Mouse (Mus musculus) yolk sac, embryonic 10.5 days (tissue): ENCODE results near the gene Sqor.

ENCODE experiments used
- DNase-seq: peaks from one replicate; pipeline ENCODE4 v3.0.0-alpha.2; 2017; ENCODE audit warnings: low spot score

Sqor gene

DNA sequence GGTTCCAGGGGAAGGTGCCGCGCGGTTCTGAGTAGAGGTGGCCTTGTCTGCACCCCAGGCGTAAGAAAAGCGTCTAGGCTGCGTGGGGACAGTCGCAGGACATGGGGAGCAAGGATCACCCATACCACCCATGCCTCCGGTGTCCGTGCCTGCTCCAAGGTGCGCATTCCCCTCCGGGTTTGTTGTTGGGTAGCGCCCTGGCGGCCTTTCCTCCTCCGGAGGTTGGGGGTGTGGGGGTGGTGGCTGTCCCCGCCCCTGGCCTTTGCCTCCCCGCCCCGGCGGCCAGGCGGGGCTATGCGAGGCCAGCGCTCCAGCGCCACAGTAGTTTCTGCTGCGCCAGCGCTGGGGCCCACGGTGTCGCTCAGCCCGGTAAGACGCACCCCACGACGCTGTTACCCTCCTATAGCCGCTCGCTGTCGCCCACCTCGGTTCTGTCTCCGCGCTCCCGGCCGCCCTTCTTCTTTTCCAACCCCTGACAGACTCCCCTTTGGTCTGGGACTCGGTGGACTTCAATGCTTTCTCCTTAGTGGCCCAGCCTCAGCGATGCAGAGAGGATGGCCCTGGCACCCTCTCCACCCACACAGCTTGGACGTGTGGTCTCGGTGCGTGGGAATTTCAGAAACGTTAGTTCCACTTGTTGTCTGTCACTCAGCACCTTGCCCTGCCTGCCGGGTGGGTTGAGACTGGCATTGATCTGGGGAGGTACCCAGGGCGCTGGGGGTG is at the start of gene Sqor:
Gene Sqor (plus strand): TSS at position 167 of the 723 bp plus-strand sequence.
- DNase-seq, result peak; percentile 61

DNA sequence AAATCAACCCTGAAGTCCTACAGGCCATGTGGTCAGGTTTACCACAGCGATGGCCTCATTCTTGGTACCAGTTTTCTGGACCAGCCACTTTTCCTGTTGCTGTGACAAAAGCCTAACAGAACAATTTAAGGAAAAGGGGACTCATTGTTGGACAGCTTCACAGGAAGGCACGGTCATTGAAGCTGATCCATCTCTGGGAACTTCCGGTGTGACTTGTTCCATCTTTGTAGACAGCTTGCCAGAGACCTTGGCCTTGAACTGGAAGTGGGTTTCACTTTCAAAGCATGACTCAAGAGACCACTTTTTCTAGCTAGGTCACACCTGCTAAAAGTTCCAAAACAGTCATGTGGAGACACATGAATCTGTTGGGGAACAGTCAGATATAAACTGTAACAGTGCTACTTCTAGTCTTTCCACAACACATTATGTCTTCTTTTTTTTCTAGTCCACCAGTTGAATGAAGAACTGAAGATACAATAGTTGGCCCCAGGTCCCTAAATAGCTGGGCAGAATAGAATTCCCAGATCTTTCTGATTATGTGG is 48.7 kb upstream of the Sqor start:
- no peak for DNase-seq

- no peak for DNase-seq
Measured at GRCm38 (mm10) chr2:122719232-122719631, 45.8 kb upstream of the Sqor start.

- DNase-seq, result no peak
Measured at GRCm38 (mm10) chr2:122720564-122720963, 44.5 kb upstream of the Sqor start.

GRCm38 (mm10) chr2:122725604-122726003 is 39.4 kb upstream of the Sqor start:
- DNase-seq, result peak; percentile 10

DNA sequence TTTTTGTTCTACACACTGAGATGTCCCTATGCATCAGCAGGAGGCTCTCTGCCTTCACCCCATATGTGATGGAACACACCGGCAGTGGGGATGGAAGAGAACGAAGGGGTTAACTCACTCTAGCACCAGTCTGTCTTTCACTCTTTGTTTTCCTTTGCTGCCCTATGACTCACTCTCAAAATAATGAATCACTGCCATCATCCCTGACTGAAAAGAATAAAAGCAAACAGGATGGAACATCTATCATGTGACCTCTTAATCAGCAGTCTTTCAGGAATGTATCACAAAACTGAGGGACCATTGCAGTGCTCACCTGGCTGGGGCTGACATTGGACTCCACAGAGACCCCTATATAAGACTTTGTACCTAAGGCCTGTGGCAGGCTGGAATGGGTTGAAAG is 33.6 kb upstream of the Sqor start:
- DNase-seq, result no peak

DNA sequence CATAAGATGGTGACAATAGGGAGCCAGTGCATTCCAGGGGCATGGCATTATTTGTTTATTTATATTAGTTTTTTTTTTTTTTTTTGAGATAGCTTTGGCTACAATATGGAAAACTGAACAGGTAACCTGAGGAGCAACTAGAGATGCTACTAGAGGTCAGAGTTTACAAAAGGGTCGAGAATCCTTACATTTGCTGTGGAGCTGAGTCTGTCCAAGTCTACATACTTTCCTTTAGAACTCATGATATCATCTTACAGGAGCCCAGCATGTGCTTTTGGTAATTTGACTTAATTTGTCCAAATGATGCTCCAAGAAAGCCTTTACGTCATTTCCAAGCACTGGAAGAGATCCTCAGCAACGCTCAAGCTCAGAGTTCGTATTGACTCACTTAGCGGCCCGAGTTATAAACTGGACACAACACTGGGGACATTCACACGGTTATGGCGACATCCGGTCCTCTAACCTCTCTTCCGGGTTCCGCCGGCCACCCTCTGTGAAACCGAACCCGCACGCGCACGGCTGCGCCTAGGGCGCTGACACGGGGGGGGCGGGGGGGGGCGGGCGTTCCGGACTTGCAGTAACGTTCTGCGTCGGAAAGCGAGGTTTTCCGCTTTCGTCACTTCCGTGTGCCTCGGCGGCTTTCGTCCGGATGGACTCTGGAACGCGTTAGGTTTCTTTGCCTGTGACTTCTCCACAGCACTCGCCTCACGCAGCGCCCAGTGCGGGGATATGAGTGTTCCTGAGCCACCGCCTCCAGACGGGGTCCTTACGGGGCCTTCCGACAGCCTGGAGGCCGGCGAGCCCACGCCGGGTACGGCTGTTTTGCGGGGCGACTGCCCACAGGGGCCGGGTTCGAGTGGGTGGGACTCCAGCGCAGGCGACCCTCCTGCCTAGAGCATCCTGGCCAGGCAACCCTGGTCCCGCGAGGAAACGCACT is 26.9 kb upstream of the Sqor start, which contains the start of gene Bloc1s6:
Gene Bloc1s6 (plus strand): TSS at position 610 of the 937 bp plus-strand sequence.
- DNase-seq, result peak; percentile 90

DNA sequence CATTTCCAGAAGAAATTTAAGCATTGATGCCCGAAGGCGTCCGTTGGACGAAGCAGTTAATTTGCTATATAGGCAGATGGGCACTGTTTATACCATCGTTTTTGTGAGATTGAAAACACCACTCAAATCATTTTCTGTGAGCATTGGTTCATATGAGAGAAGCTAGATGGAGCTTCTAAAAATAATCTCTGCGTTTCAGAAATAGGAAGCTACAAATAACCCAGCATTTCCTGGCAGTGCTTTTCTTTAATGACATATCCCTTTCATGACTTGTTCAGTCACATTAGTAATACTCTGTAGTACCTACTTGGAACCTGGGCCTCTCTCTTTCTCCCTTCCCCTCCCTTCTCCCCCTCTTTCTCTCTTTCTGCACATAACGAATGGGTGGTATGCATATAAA is 26.0 kb upstream of the Sqor start:
- DNase-seq, result no peak

DNA sequence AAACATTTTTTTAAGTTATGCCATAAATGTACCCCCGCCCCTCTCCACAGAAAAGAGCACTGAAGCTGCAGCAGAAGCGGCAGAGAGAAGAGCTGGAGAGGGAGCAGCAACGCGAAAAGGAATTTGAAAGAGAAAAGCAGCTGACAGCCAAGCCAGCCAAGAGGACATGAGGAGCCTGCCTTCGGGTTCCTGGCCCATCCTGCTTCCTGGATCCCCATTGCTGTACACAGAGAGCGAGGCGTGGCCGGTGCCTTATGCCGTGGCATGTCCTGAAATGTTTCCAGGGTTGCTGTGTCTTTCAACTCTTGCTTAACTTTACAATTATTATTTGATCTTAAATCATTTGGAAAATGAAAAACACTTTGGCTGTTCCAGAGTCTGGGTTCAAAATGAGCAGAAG is 18.6 kb upstream of the Sqor start:
- no peak for DNase-seq

GRCm38 (mm10) chr2:122753739-122754343 is 11.2 kb upstream of the Sqor start:
- DNase-seq, result peak; percentile 40

DNA sequence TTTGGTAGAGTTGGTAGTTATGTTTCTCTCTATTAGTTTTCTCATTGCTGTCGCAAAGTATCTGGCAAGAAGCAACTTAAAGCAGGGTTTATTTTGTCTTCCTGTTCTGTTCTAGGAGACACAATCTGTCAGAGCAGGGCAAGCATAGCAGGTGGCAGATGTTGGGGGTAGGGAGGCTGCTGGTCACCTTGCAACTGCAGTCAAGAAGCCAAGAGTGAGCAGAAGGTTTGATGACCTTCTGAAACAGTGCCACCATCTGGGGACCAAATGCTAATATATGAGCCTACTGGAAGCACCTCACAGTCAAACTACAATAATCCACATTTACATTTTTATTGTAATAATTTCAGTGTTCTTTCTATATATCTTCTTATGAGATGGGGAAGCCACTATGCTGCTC is 5.2 kb upstream of the Sqor start:
- no peak for DNase-seq

- no peak for DNase-seq
Measured at GRCm38 (mm10) chr2:122762991-122763390, 2.0 kb upstream of the Sqor start.

DNA sequence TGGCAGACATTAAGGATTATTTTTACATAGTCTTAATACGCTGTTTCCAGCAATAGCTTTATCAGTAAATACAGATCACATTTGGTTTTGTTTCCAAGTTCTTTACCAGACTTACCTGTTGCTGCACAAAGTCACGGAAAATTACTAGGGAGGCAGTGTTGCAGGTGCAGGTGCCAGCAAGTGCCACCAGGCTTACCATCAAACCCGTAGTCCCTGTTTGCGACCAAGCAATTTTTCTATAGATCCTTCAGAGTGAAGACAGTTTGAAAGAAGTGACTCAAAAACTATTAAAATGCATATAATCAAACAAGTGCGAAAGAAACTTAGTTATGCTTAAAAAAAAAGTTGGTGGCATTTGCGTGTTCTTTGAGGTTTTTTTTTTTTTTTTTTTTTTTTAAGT is 511 bp upstream of the Sqor start:
- no peak for DNase-seq

DNA sequence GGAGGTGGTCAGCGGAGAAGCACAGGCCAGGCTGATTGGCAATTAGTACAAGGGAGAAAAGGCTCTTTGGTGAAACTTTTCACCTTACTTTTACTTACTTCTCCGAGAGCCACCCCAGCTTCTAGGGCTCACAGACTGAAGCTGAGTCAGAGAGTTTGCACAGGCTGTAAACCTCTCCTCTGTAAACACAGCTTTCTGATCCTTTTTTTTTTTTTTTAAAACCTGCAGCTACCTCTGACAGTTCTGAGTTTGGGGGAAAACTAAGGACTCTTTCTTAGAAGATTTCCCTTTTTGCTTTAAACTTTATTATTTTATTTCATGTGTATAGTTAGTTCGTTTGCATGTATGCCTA is 733 bp downstream of the Sqor start:
- no peak for DNase-seq

DNA sequence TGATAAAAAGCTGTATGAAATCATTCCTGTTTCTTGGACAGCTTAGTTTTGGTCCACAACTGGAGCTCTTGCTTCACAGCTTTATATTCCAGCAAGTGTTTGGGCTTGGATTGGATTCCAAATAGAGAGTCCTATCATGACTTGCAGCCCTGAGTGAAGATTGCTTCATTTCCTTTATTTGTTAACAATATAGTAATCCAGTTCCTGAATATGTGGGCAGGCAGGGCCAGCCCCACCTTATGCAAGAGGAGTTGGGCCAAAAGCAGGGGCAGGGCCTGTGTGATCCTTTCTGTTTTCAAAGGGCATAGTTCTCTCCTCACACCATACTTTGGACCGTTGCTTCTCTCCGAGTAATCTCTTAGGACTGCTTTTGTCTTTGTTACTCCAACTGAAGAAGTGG is 6.0 kb downstream of the Sqor start:
- DNase-seq, result no peak

GRCm38 (mm10) chr2:122772899-122773298 is 7.9 kb downstream of the Sqor start:
- no peak for DNase-seq

- no peak for DNase-seq
Measured at GRCm38 (mm10) chr2:122775491-122775890, 10.5 kb downstream of the Sqor start.

DNA sequence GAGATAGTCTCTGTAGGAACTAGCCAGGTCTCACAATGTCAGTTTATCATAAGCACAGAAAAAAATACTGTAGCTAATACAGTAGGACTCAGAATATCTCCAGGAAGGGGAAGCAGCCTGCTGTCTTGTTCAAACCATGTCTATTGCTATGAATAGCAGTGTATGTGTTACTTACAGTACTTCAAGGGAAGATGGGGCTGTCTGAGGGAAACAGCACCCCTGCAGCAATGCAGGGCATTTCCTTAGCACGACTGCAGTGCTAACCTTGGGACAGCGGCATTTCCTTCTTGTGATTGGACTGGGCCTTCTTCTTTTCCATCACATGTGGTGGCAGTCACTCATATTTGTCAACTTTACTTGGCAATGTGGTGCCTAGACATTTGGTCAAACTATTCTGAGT is 11.8 kb downstream of the Sqor start:
- no peak for DNase-seq

DNA sequence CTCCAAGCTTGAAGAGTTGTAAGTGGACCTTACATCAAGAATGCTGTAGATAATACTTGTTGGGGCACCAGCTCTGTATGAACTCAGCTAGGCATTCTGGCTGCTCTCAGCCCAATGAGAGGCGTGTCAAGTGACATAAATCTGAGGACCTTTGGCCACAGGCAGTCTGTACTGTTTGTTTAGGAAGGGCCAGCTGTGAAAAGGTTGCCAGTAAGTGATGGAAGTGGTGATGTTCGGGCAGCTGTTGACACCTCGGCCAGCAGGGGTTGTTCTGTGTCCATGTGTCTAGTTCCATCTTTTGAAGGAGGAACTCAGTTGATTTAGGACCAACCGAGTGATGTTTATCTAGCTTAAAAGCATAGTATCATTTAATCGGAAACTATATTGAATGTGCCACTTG is 14.9 kb downstream of the Sqor start:
- peak; percentile 29 for DNase-seq

DNA sequence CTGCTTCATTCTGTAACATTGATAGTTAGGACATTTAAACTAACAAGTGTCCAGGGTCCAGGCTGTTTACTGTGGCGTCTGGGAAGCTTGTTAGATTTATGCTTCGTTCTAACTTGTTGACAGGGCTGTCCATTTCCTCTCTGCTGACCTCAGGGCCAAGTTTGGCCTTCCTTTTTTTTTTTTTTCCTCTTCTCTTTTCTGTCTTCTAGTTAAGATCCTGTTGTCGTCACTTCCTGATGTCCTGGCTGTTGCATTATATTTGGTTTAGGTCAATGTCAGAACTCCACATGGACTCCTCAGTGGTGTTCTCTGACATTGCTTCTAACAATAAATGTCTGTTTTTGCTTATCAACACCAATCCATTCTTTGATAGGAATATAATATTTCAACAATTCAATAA is 15.4 kb downstream of the Sqor start:
- DNase-seq, result no peak

GRCm38 (mm10) chr2:122781590-122782356 is 16.7 kb downstream of the Sqor start:
- DNase-seq, result no peak

DNA sequence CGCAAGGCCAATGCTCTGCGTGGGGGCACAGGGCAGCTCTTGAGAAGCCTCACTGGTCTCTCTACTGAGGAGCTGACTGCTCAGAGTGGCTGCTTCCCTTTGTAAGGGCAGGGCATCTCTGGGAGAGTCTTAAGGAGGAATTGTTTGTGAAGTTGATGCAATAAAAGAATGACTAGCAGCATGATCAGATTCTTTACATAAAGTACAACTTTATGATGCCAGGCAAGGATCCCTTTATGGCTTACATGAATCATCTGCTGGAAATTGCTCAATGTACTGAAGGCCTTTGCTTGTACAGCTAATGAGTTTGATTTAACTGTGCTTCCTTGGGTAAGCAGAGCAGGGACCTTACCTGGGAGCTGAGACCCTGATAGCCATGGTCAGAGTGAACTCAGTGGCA is 18.7 kb downstream of the Sqor start:
- no peak for DNase-seq
